Mouse (Mus musculus) forebrain, embryonic 10.5 days (tissue): ENCODE measurements around the gene Hand2. TPM values are rescaled to one million over a fixed set of nuclear protein-coding genes. Genes with fewer than 3 reads are reported as not detected.

Experiments used
- DNase-seq: peaks from one replicate; pipeline ENCODE4 v3.0.0-alpha.2; 2017; ENCODE audit warnings: low spot score; ENCODE audit errors: extremely low spot score
- H3K27ac ChIP-seq: fragments of 300-500 bp; sonication (generic); 2 replicates; pipeline ENCODE4 v1.5.1; 2016; ENCODE audit warnings: mild to moderate bottlenecking
- H3K27me3 ChIP-seq: fragments of 300-500 bp; sonication (generic); 2 replicates; pipeline ENCODE4 v1.6.1; 2016; ENCODE audit warnings: mild to moderate bottlenecking; ENCODE audit not compliant: poor library complexity, severe bottlenecking
- H3K36me3 ChIP-seq: fragments of 300-500 bp; sonication (generic); replicated peaks from 2 replicates; pipeline ENCODE4 v1.6.1; 2016; ENCODE audit warnings: mild to moderate bottlenecking, moderate library complexity
- H3K4me1 ChIP-seq: fragments of 300-500 bp; sonication (generic); 2 replicates; pipeline ENCODE4 v1.6.1; 2016
- H3K4me3 ChIP-seq: fragments of 300-500 bp; sonication (generic); 2 replicates; pipeline ENCODE4 v1.5.1; 2016; ENCODE audit warnings: mild to moderate bottlenecking, moderate library complexity
- H3K9me3 ChIP-seq: fragments of 300-500 bp; sonication (generic); 2 replicates; pipeline ENCODE4 v1.6.1; 2016; ENCODE audit warnings: mild to moderate bottlenecking, moderate library complexity
- WGBS: fragments of 180-500 bp; shearing (Covaris S2); methylation state at CpG from one replicate; pipeline ENCODE4 v1.1.7; 2016; 5-methylcytosine and 5-hydroxymethylcytosine counted together
- polyA plus RNA-seq: library from polyadenylated mRNA; unstranded; fragments of >200 nt; fragmentation: Nextera tagmentation; extraction: Ambion mirVana; gene quantifications from 2 replicates; pipeline ENCODE4 v1.2.1, GENCODE M21; 2016

Hand2 gene
- polyA plus RNA-seq, 1 experiment from 2014 or later, result not detected

- Histone ChIP-seq H3K4me1 (peaks cover 18% of the 10 kb centered on the region), H3K36me3 (no peaks in the 10 kb centered on the region), H3K27ac (no peak overlapping the region), H3K9me3 (no peaks in the 10 kb centered on the region), H3K27me3 (peaks cover 100% of the 10 kb centered on the region), H3K4me3 (no peak overlapping the region)
- WGBS, result 2% methylated on average over 5 of the region's 5 CpGs
- DNase-seq, result no peak
Observed at GRCm38 (mm10) chr8:57317890-57318480, 2.8 kb upstream of the Hand2 start.

GRCm38 (mm10) chr8:57319092-57319980 is 1.4 kb upstream of the Hand2 start:
- H3K36me3 ChIP-seq, result no peaks in the 10 kb centered on the region
- H3K4me1 ChIP-seq, result peaks cover 17% of the 10 kb centered on the region
- H3K27me3 ChIP-seq, result peaks cover 100% of the 10 kb centered on the region
- no peak overlapping the region for H3K27ac ChIP-seq
- no peak overlapping the region for H3K4me3 ChIP-seq
- no peaks in the 10 kb centered on the region for H3K9me3 ChIP-seq
- DNase-seq, result peak; percentile 53
- WGBS, result 1% methylated on average over 17 of the region's 17 CpGs

- Histone ChIP-seq H3K36me3 (no peaks in the 10 kb centered on the region), H3K9me3 (no peaks in the 10 kb centered on the region), H3K4me1 (peaks cover 17% of the 10 kb centered on the region), H3K4me3 (no peak overlapping the region), H3K27ac (no peak overlapping the region), H3K27me3 (peaks cover 100% of the 10 kb centered on the region)
- peak; percentile 47 for DNase-seq
- 2% methylated on average over 22 of the region's 22 CpGs for WGBS
Observed at GRCm38 (mm10) chr8:57319981-57320585, 700 bp upstream of the Hand2 start.

GRCm38 (mm10) chr8:57321898-57322895 is 1.4 kb downstream of the Hand2 start:
- Histone ChIP-seq H3K27ac (no peak overlapping the region), H3K36me3 (no peaks in the 10 kb centered on the region), H3K4me3 (peak overlapping the region; percentile 49), H3K27me3 (peaks cover 100% of the 10 kb centered on the region), H3K9me3 (no peaks in the 10 kb centered on the region), H3K4me1 (peaks cover 17% of the 10 kb centered on the region)
- WGBS, result under 1% methylated on average over 62 of the region's 64 CpGs
- DNase-seq, result peak; percentile 64

- no peak overlapping the region for H3K27ac ChIP-seq
- no peaks in the 10 kb centered on the region for H3K36me3 ChIP-seq
- DNase-seq, result peak; percentile 59
- WGBS, result under 1% methylated on average over 31 of the region's 31 CpGs
- H3K4me3 ChIP-seq, result no peak overlapping the region
- H3K27me3 ChIP-seq, result peaks cover 100% of the 10 kb centered on the region
- H3K4me1 ChIP-seq, result peaks cover 24% of the 10 kb centered on the region
- H3K9me3 ChIP-seq, result no peaks in the 10 kb centered on the region
Observed at GRCm38 (mm10) chr8:57322961-57323941, 2.5 kb downstream of the Hand2 start.

- Histone ChIP-seq H3K4me1 (peaks cover 33% of the 10 kb centered on the region), H3K4me3 (no peak overlapping the region), H3K36me3 (no peaks in the 10 kb centered on the region), H3K9me3 (no peaks in the 10 kb centered on the region), H3K27ac (no peak overlapping the region), H3K27me3 (peaks cover 100% of the 10 kb centered on the region)
- WGBS, result 1% methylated on average over 12 of the region's 12 CpGs
- no peak for DNase-seq
Observed at GRCm38 (mm10) chr8:57324091-57324490, 3.3 kb downstream of the Hand2 start.

GRCm38 (mm10) chr8:57324671-57325070 is 3.9 kb downstream of the Hand2 start:
- Histone ChIP-seq H3K27me3 (peaks cover 100% of the 10 kb centered on the region), H3K9me3 (no peaks in the 10 kb centered on the region), H3K36me3 (no peaks in the 10 kb centered on the region), H3K4me3 (no peak overlapping the region), H3K4me1 (peaks cover 34% of the 10 kb centered on the region), H3K27ac (no peak overlapping the region)
- WGBS, result 3% methylated on average over 5 of the region's 5 CpGs
- DNase-seq, result peak; percentile 22

GRCm38 (mm10) chr8:57325111-57325891 is 4.5 kb downstream of the Hand2 start:
- no peaks in the 10 kb centered on the region for H3K36me3 ChIP-seq
- H3K9me3 ChIP-seq, result no peaks in the 10 kb centered on the region
- peak; percentile 50 for DNase-seq
- H3K4me1 ChIP-seq, result peaks cover 34% of the 10 kb centered on the region
- no peak overlapping the region for H3K27ac ChIP-seq
- WGBS, result under 1% methylated on average over 21 of the region's 21 CpGs
- peaks cover 100% of the 10 kb centered on the region for H3K27me3 ChIP-seq
- H3K4me3 ChIP-seq, result no peak overlapping the region

- Histone ChIP-seq H3K4me1 (peaks cover 25% of the 10 kb centered on the region), H3K27ac (no peak overlapping the region), H3K27me3 (peaks cover 100% of the 10 kb centered on the region), H3K4me3 (no peak overlapping the region), H3K9me3 (no peaks in the 10 kb centered on the region), H3K36me3 (no peaks in the 10 kb centered on the region)
- DNase-seq, result peak; percentile 29
- WGBS, result 1% methylated on average over 27 of the region's 27 CpGs
Observed at GRCm38 (mm10) chr8:57326091-57327065, 5.6 kb downstream of the Hand2 start.
